Mouse (Mus musculus) common myeloid progenitor, adult 5-6 weeks (primary cell): ENCODE results near the gene Zbtb1. TPM values are rescaled to one million over a fixed set of nuclear protein-coding genes. Genes with fewer than 3 reads are reported as not detected.

Experiments
- ATAC-seq: replicated peaks from 2 replicates; pipeline ENCODE4 v1.8.0; 2016; ENCODE audit warnings: low read depth, mild to moderate bottlenecking, moderate TSS enrichment, inconsistent platforms; ENCODE audit not compliant: poor library complexity, severe bottlenecking
- total RNA-seq: library from RNA; stranded (forward); fragments of 200-1000, 187-1606 nt; gene quantifications from 2 replicates; pipeline ENCODE4 v1.2.3, GENCODE M21; 2017

Gene Zbtb1
- total RNA-seq: 21.1 and 27.2 TPM in 2 replicates

GRCm38 (mm10) chr12:76369978-76370830 is at the start of gene Zbtb1:
TSS of gene Zbtb1 (plus strand) at chr12:76370266.
- ATAC-seq: peak; percentile 19

GRCm38 (mm10) chr12:76324679-76325431 is 45.2 kb upstream of the Zbtb1 start, which contains the start of gene Akap5:
TSS of gene Akap5 (plus strand) at chr12:76324891.
- ATAC-seq: peak; percentile 43

- ATAC-seq: no peak
Measured at GRCm38 (mm10) chr12:76326437-76327220, 43.4 kb upstream of the Zbtb1 start.

GRCm38 (mm10) chr12:76328567-76329354 is 41.3 kb upstream of the Zbtb1 start:
- ATAC-seq: peak; percentile 57

GRCm38 (mm10) chr12:76333688-76334087 is 36.4 kb upstream of the Zbtb1 start:
- no peak for ATAC-seq

GRCm38 (mm10) chr12:76335641-76336040 is 34.4 kb upstream of the Zbtb1 start:
- ATAC-seq: no peak

- no peak for ATAC-seq
Measured at GRCm38 (mm10) chr12:76336111-76336965, 33.7 kb upstream of the Zbtb1 start.

GRCm38 (mm10) chr12:76341080-76341479 is 29.0 kb upstream of the Zbtb1 start:
- ATAC-seq: peak; percentile 66

- peak; percentile 74; the same call in 1 of the 2 replicates for ATAC-seq
Measured at GRCm38 (mm10) chr12:76345759-76346455, 24.2 kb upstream of the Zbtb1 start.

- no peak for ATAC-seq
Measured at GRCm38 (mm10) chr12:76349680-76350220, 20.3 kb upstream of the Zbtb1 start.

GRCm38 (mm10) chr12:76360868-76361267 is 9.2 kb upstream of the Zbtb1 start:
- no peak for ATAC-seq

- peak; percentile 74 for ATAC-seq
Measured at GRCm38 (mm10) chr12:76361405-76362302, 8.4 kb upstream of the Zbtb1 start.

GRCm38 (mm10) chr12:76362303-76362676 is 7.8 kb upstream of the Zbtb1 start:
- ATAC-seq: peak; percentile 53

- no peak for ATAC-seq
Measured at GRCm38 (mm10) chr12:76366276-76366675, 3.8 kb upstream of the Zbtb1 start.

- ATAC-seq: 0 out of 2 replicates have a peak, but pooled peaks have one; percentile 4
Measured at GRCm38 (mm10) chr12:76367096-76367995, 2.7 kb upstream of the Zbtb1 start.
